Mouse (Mus musculus) CH12.LX (cell line): ENCODE measurements around the gene BC016579. TPM values are rescaled to one million over a fixed set of nuclear protein-coding genes. Genes with fewer than 3 reads are reported as not detected.

Experiments
- DNase-seq: peaks from one replicate; pipeline ENCODE4 v3.0.0-alpha.2; 2013; ENCODE audit errors: extremely low read depth
- H3K27ac ChIP-seq: 2 replicates; pipeline ENCODE4 v1.5.1; 2012; ENCODE audit warnings: low read depth, mild to moderate bottlenecking, control low read depth, moderate library complexity; ENCODE audit not compliant: insufficient read depth
- H3K27me3 ChIP-seq: replicated peaks from 2 replicates; pipeline ENCODE3; 2012; ENCODE audit warnings: inconsistent platforms
- H3K36me3 ChIP-seq, 2 experiments: replicated peaks in 1 of 2; 2 replicates each; pipeline versions ENCODE3 to v1.6.1; 2012; ENCODE audit warnings: inconsistent platforms in 1 of 2, low read length in 1 of 2, mild to moderate bottlenecking in 1 of 2, mixed read lengths in 1 of 2, moderate library complexity in 1 of 2; ENCODE audit not compliant: control insufficient read depth in 1 of 2, insufficient read depth in 1 of 2
- H3K4me1 ChIP-seq, 2 experiments: 2 replicates each; pipeline ENCODE4 v1.6.1; 2012; ENCODE audit warnings: inconsistent platforms in 1 of 2, moderate library complexity in 1 of 2; ENCODE audit not compliant: insufficient read depth in 2 of 2, control insufficient read depth in 1 of 2
- H3K4me2 ChIP-seq: 2 replicates; pipeline ENCODE4 v1.6.1; 2012; ENCODE audit warnings: low read depth, mild to moderate bottlenecking, control low read depth; ENCODE audit not compliant: poor library complexity, insufficient read depth, severe bottlenecking
- H3K4me3 ChIP-seq, 3 experiments: fragments of 150-350 bp in 1 of 3; sonication (generic) in 1 of 3; replicated peaks in 1 of 3; 2 replicates each; pipeline versions ENCODE3 to v1.5.1; 2011 to 2012; ENCODE audit warnings: low read depth in 2 of 3, low read length in 2 of 3, mild to moderate bottlenecking in 2 of 3, moderate library complexity in 2 of 3, control low read depth in 1 of 3, improper control_type of control experiment in 1 of 3, inconsistent platforms in 1 of 3, mixed read lengths in 1 of 3; ENCODE audit not compliant: poor library complexity in 1 of 3
- H3K79me2 ChIP-seq: replicated peaks from 2 replicates; pipeline ENCODE4 v1.6.1; 2012; ENCODE audit warnings: mild to moderate bottlenecking, moderate library complexity; ENCODE audit not compliant: control insufficient read depth, poor library complexity, insufficient read depth, severe bottlenecking; ENCODE audit errors: extremely low read depth
- H3K9ac ChIP-seq: 2 replicates; pipeline ENCODE4 v1.6.1; 2012; ENCODE audit warnings: low read depth, mild to moderate bottlenecking, control low read depth, moderate library complexity; ENCODE audit not compliant: insufficient read depth
- H3K9me3 ChIP-seq: replicated peaks from 2 replicates; pipeline ENCODE3; 2012; ENCODE audit warnings: low read length, inconsistent platforms, mixed read lengths
- BHLHE40 ChIP-seq: IDR thresholded peaks from 2 replicates; pipeline ENCODE4 v1.6.1; 2011; ENCODE audit warnings: mild to moderate bottlenecking, low read depth, low read length, improper control_type of control experiment
- CTCF ChIP-seq, 2 experiments: IDR thresholded peaks in 1 of 2; conservative IDR thresholded peaks in 1 of 2; 2 replicates each; pipeline ENCODE4 v1.5.1; 2011 to 2012; ENCODE audit warnings: low read depth in 2 of 2, low read length in 2 of 2, improper control_type of control experiment in 1 of 2, inconsistent platforms in 1 of 2, mild to moderate bottlenecking in 1 of 2, moderate library complexity in 1 of 2
- E2F4 ChIP-seq: IDR thresholded peaks from 2 replicates; pipeline ENCODE4 v1.6.1; 2011; ENCODE audit warnings: low read depth, low read length, improper control_type of control experiment; ENCODE audit not compliant: insufficient replicate concordance
- ETS1 ChIP-seq: conservative IDR thresholded peaks from 2 replicates; pipeline ENCODE4 v1.6.1; 2012; ENCODE audit warnings: low read depth, mild to moderate bottlenecking, inconsistent platforms, low read length, improper control_type of control experiment, moderate library complexity
- IRF4 ChIP-seq: IDR thresholded peaks from 2 replicates; pipeline ENCODE4 v1.6.1; 2014; ENCODE audit warnings: low read depth, mild to moderate bottlenecking, inconsistent platforms, low read length, improper control_type of control experiment
- JUN ChIP-seq: IDR thresholded peaks from 2 replicates; pipeline ENCODE4 v1.6.1; 2011; ENCODE audit warnings: low read depth, mild to moderate bottlenecking, low read length, improper control_type of control experiment, moderate library complexity; ENCODE audit not compliant: insufficient read depth
- JUND ChIP-seq: conservative IDR thresholded peaks from 2 replicates; pipeline ENCODE4 v1.6.1; 2011; ENCODE audit warnings: low read depth, low read length, improper control_type of control experiment
- KAT2A ChIP-seq: IDR thresholded peaks from 2 replicates; pipeline ENCODE4 v1.6.1; 2012; ENCODE audit warnings: low read length, improper control_type of control experiment, inconsistent platforms; ENCODE audit not compliant: insufficient replicate concordance
- MEF2A ChIP-seq: IDR thresholded peaks from 2 replicates; pipeline ENCODE4 v1.6.1; 2014; ENCODE audit warnings: low read depth, mild to moderate bottlenecking, inconsistent platforms, low read length, improper control_type of control experiment, borderline replicate concordance
- MYC ChIP-seq: IDR thresholded peaks from 2 replicates; pipeline ENCODE4 v1.6.1; 2011; ENCODE audit warnings: low read depth, mild to moderate bottlenecking, improper control_type of control experiment, low read length
- NELFE ChIP-seq: IDR thresholded peaks from 2 replicates; pipeline ENCODE4 v1.6.1; 2011; ENCODE audit warnings: low read depth, low read length, improper control_type of control experiment
- NRF1 ChIP-seq: IDR thresholded peaks from 2 replicates; pipeline ENCODE4 v1.6.1; 2014; ENCODE audit warnings: low read depth, mild to moderate bottlenecking, inconsistent platforms, low read length, improper control_type of control experiment, moderate library complexity
- PAX5 ChIP-seq: IDR thresholded peaks from 2 replicates; pipeline ENCODE4 v1.6.1; 2012; ENCODE audit warnings: low read length, inconsistent platforms, mixed read lengths
- RCOR1 ChIP-seq: conservative IDR thresholded peaks from 2 replicates; pipeline ENCODE4 v1.6.1; 2012; ENCODE audit warnings: low read depth, mild to moderate bottlenecking, inconsistent platforms, low read length, improper control_type of control experiment
- SIN3A ChIP-seq: IDR thresholded peaks from 2 replicates; pipeline ENCODE4 v1.6.1; 2012; ENCODE audit warnings: low read length, improper control_type of control experiment, inconsistent platforms
- SMC3 ChIP-seq: IDR thresholded peaks from 2 replicates; pipeline ENCODE4 v1.6.1; 2011; ENCODE audit warnings: low read depth, low read length, improper control_type of control experiment
- TBP ChIP-seq: conservative IDR thresholded peaks from 2 replicates; pipeline ENCODE4 v1.6.1; 2011; ENCODE audit warnings: low read depth, low read length, improper control_type of control experiment
- USF2 ChIP-seq: conservative IDR thresholded peaks from 2 replicates; pipeline ENCODE4 v1.6.1; 2011; ENCODE audit warnings: low read depth, low read length, improper control_type of control experiment
- ZC3H11A ChIP-seq: IDR thresholded peaks from 2 replicates; pipeline ENCODE4 v1.6.1; 2012; ENCODE audit warnings: low read depth, mild to moderate bottlenecking, inconsistent platforms, low read length, improper control_type of control experiment
- ZKSCAN1 ChIP-seq: IDR thresholded peaks from 2 replicates; pipeline ENCODE4 v1.6.1; 2012; ENCODE audit warnings: low read depth, inconsistent platforms, low read length, improper control_type of control experiment, borderline replicate concordance
- dilution Hi-C: fragments of 300-500 bp; cut with MboI; formaldehyde crosslinking; loops from 2 replicates; pipeline ENCODE4 v1.14.3; 2020; ENCODE audit warnings: low sequenced_read_pairs; ENCODE audit not compliant: extremely low pct_unique_long_range_greater_than_20kb, extremely low pct_ligation_motif_present
- in situ Hi-C: fragments of 300-500 bp; cut with MboI; formaldehyde crosslinking; loops from 3 replicates; pipeline ENCODE4 v1.14.3; 2019; ENCODE audit warnings: low sequenced_read_pairs, low pct_ligation_motif_present, low pct_unique_long_range_greater_than_20kb, mixed read lengths
- polyA plus RNA-seq: library from polyadenylated mRNA; unstranded; fragments of >175 nt; gene quantifications from 2 replicates; pipeline ENCODE4 v1.2.1, GENCODE M21; 2012; ENCODE audit warnings: low read depth; ENCODE audit not compliant: insufficient read length
- total RNA-seq, 2 experiments: library from RNA; depleted of rRNA; stranded (reverse); fragments of 300-350 nt in 1 of 2; fragments of >200 nt in 1 of 2; gene quantifications; 2 replicates each; pipeline ENCODE4 v1.2.3; 2012 to 2014

The BC016579 gene
- total and polyA plus RNA-seq, 3 experiments, result not detected

DNA sequence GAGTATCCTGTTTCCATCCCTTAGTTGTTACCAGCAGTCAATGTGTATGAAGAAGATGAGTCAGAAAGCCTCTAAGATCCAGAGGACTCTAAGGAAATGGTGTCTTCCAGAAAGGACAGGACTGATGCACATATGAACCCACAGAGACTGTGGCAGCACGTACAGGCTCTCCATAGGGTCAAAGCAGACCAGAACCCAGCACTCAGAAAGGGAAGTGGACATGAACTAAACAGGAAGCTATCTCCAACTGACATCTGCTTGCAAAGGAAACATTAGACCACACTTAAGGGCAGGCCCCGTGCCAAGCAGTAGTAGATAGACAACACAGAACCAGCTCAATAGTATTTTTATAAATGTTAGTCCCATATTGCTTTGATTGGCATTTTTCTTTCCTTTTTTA, 12.3 kb upstream of the BC016579 start:
- H3K4me1 ChIP-seq, result peaks cover 5 to 8% of the 10 kb centered on the region in 2 experiments; a peak in 2 of 4 replicates
- H3K27me3 ChIP-seq, result no peaks in the 10 kb centered on the region
- no peak for TF ChIP-seq MYC
- TF ChIP-seq SMC3, result no peak
- TF ChIP-seq CTCF (conservative IDR thresholded peaks at IDR 0.05 in 1 of 2, IDR thresholded peaks at IDR 0.05 in 1 of 2; ENCODE audit: low read depth in 2 of 2, low read length in 2 of 2), result no peak
- TF ChIP-seq BHLHE40, result no peak
- TF ChIP-seq ZC3H11A, result no peak
- TF ChIP-seq IRF4, result no peak
- TF ChIP-seq PAX5, result no peak
- no peak for TF ChIP-seq USF2
- TF ChIP-seq ETS1, result no peak
- TF ChIP-seq TBP, result no peak
- TF ChIP-seq NRF1, result no peak
- TF ChIP-seq ZKSCAN1, result no peak
- TF ChIP-seq JUN, result no peak
- H3K36me3 ChIP-seq, result no peaks in the 10 kb centered on the region
- no peaks in the 10 kb centered on the region for H3K9me3 ChIP-seq
- H3K4me2 ChIP-seq, result no peak overlapping the region
- dilution Hi-C loops (no loop called here), in situ Hi-C loops (no loop called here)
- H3K9ac ChIP-seq, result no peak overlapping the region
- no peaks in the 10 kb centered on the region for H3K79me2 ChIP-seq
- DNase-seq, result no peak
- H3K27ac ChIP-seq, result no peak overlapping the region
- H3K4me3 ChIP-seq, result no peak overlapping the region

DNA sequence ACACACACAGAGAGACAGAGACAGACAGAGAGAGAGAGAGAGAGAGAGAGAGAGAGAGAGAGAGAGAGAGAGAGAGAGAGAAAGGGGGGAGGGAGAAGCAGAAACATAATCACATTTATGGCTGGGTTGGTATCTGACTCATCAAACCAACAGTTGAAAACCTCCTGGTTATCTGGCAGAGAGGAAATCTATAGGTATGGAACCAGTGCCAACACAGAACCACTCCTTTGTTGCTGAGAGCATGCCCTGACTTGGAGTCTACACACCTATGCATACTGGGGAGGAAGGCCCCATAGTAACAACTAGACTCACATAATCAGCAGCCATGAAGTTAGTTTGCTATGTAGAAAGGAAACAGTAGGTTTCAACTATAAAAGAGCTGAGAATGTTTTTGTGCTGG, 8.5 kb upstream of the BC016579 start:
- TF ChIP-seq E2F4, result no peak
- no peak for TF ChIP-seq JUND
- no peak for TF ChIP-seq KAT2A
- no peak for TF ChIP-seq PAX5
- no peak for TF ChIP-seq SIN3A
- no peak for TF ChIP-seq NELFE
- no peak for TF ChIP-seq JUN
- no peak for TF ChIP-seq MEF2A
- TF ChIP-seq RCOR1, result no peak
- TF ChIP-seq ETS1, result no peak
- no peak overlapping the region for H3K9ac ChIP-seq
- no peaks in the 10 kb centered on the region for H3K79me2 ChIP-seq
- dilution Hi-C loops, result no loop called here
- H3K27ac ChIP-seq, result no peak overlapping the region
- peaks cover 3 to 4% of the 10 kb centered on the region in 2 experiments; a peak in 2 of 4 replicates for H3K4me1 ChIP-seq
- no peaks in the 10 kb centered on the region for H3K36me3 ChIP-seq
- H3K4me2 ChIP-seq, result no peak overlapping the region
- H3K9me3 ChIP-seq, result no peaks in the 10 kb centered on the region
- in situ Hi-C loops, result no loop called here
- no peak overlapping the region for H3K4me3 ChIP-seq
- no peaks in the 10 kb centered on the region for H3K27me3 ChIP-seq
- DNase-seq, result no peak
